Mouse (Mus musculus) spleen, adult 2 months (tissue): ENCODE data around the gene Cep104. TPM values are rescaled to one million over a fixed set of nuclear protein-coding genes. Genes with fewer than 3 reads are reported as not detected.

Source experiments
- DNase-seq, 2 experiments: peaks; one replicate each; pipeline versions ENCODE4 v3.0.0 to v3.0.0-alpha.2; 2012 to 2021; ENCODE audit warnings: low spot score in 2 of 2, low read depth in 1 of 2
- H3K27ac ChIP-seq: fragments of 200-500 bp; 2 replicates; pipeline ENCODE4 v1.5.1; 2012; ENCODE audit warnings: low read length, inconsistent platforms; ENCODE audit not compliant: insufficient read depth
- H3K27me3 ChIP-seq: fragments of 200-500 bp; 2 replicates; pipeline ENCODE4 v1.6.1; 2012; ENCODE audit warnings: mild to moderate bottlenecking, moderate library complexity, low read length, inconsistent platforms; ENCODE audit not compliant: control insufficient read depth, insufficient read depth
- H3K36me3 ChIP-seq: fragments of 200-500 bp; 2 replicates; pipeline ENCODE4 v1.6.1; 2012; ENCODE audit warnings: mild to moderate bottlenecking, low read length, inconsistent platforms; ENCODE audit not compliant: control insufficient read depth, insufficient read depth
- H3K4me1 ChIP-seq: fragments of 200-500 bp; 2 replicates; pipeline ENCODE4 v1.6.1; 2011; ENCODE audit warnings: inconsistent platforms; ENCODE audit not compliant: control insufficient read depth, insufficient read depth, insufficient read length
- H3K4me3 ChIP-seq: fragments of 200-500 bp; 2 replicates; pipeline ENCODE4 v1.5.1; 2011; ENCODE audit warnings: mild to moderate bottlenecking, inconsistent platforms; ENCODE audit not compliant: insufficient read depth, insufficient read length; ENCODE audit errors: extremely low read depth
- CTCF ChIP-seq: fragments of 200-500 bp; IDR thresholded peaks from 2 replicates; pipeline ENCODE4 v1.5.1; 2011; ENCODE audit warnings: mild to moderate bottlenecking, inconsistent platforms; ENCODE audit not compliant: insufficient read depth, insufficient read length, insufficient replicate concordance; ENCODE audit errors: extremely low read depth
- POLR2A ChIP-seq: fragments of 200-500 bp; IDR thresholded peaks from 2 replicates; pipeline ENCODE4 v1.6.1; 2011; ENCODE audit warnings: low read depth, low read length, inconsistent platforms
- whole genome bisulfite sequencing: fragments of 180-500 bp; shearing (Covaris S2); methylation state at CpG from one replicate; pipeline ENCODE4 v1.1.7; 2018; 5-methylcytosine and 5-hydroxymethylcytosine counted together
- polyA plus RNA-seq: library from polyadenylated mRNA; depleted of rRNA; stranded (reverse); fragments of >200 nt; gene quantifications from 2 replicates; pipeline ENCODE4 v1.2.3, GENCODE M21; 2012

Cep104 gene
- polyA plus RNA-seq, 1 experiment, result 8.6 TPM

GRCm38 (mm10) chr4:154037123-154037522 is 62.1 kb downstream of the Cep104 start:
- Histone ChIP-seq H3K4me1 (no peaks in the 10 kb centered on the region), H3K36me3 (no peaks in the 10 kb centered on the region), H3K27me3 (no peaks in the 10 kb centered on the region), H3K27ac (no peak overlapping the region), H3K4me3 (no peak overlapping the region)
- no peak for TF ChIP-seq CTCF
- WGBS, result 54% methylated on average over 3 of the region's 3 CpGs
- DNase-seq, result no peak

GRCm38 (mm10) chr4:154042577-154042976 is 67.6 kb downstream of the Cep104 start, which contains the start of gene Ccdc27:
Ccdc27 (minus strand) TSS chr4:154042677.
- Histone ChIP-seq H3K27me3 (no peaks in the 10 kb centered on the region), H3K27ac (no peak within 1 kb of the TSS), H3K4me3 (no peak within 1 kb of the TSS), H3K36me3 (no peaks in the 10 kb centered on the region), H3K4me1 (no peaks in the 10 kb centered on the region)
- 86% methylated on average over 9 of the region's 9 CpGs for WGBS
- TF ChIP-seq POLR2A (no peak), CTCF (no peak)
- no peak for DNase-seq

GRCm38 (mm10) chr4:154045837-154046236 is 70.8 kb downstream of the Cep104 start:
- Histone ChIP-seq H3K4me1 (no peaks in the 10 kb centered on the region), H3K27me3 (no peaks in the 10 kb centered on the region), H3K36me3 (no peaks in the 10 kb centered on the region), H3K4me3 (no peak overlapping the region), H3K27ac (no peak overlapping the region)
- WGBS, result 66% methylated on average over 5 of the region's 5 CpGs
- TF ChIP-seq POLR2A, result no peak
- TF ChIP-seq CTCF, result no peak
- no peak for DNase-seq

GRCm38 (mm10) chr4:154051401-154051800 is 76.4 kb downstream of the Cep104 start:
- Histone ChIP-seq H3K4me1 (no peaks in the 10 kb centered on the region), H3K27ac (no peak overlapping the region), H3K36me3 (no peaks in the 10 kb centered on the region), H3K27me3 (no peaks in the 10 kb centered on the region), H3K4me3 (no peak overlapping the region)
- TF ChIP-seq CTCF (no peak), POLR2A (no peak)
- 87% methylated on average over 3 of the region's 3 CpGs for WGBS
- no peak for DNase-seq

- Histone ChIP-seq H3K27ac (no peak overlapping the region), H3K4me1 (no peaks in the 10 kb centered on the region), H3K27me3 (no peaks in the 10 kb centered on the region), H3K36me3 (no peaks in the 10 kb centered on the region), H3K4me3 (no peak overlapping the region)
- no peak for TF ChIP-seq POLR2A
- no peak for TF ChIP-seq CTCF
- 48% methylated on average over 4 of the region's 4 CpGs for WGBS
- no peak for DNase-seq
Measured at GRCm38 (mm10) chr4:154053065-154053464, 78.1 kb downstream of the Cep104 start.

GRCm38 (mm10) chr4:154055482-154055881 is 80.5 kb downstream of the Cep104 start:
- H3K4me1 ChIP-seq, result no peaks in the 10 kb centered on the region
- no peak for TF ChIP-seq CTCF
- TF ChIP-seq POLR2A, result no peak
- no peaks in the 10 kb centered on the region for H3K36me3 ChIP-seq
- no peaks in the 10 kb centered on the region for H3K27me3 ChIP-seq
- WGBS, result 93% methylated on average over 7 of the region's 7 CpGs
- no peak overlapping the region for H3K4me3 ChIP-seq
- DNase-seq, result no peak
- H3K27ac ChIP-seq, result no peak overlapping the region

GRCm38 (mm10) chr4:154056046-154056445 is 81.1 kb downstream of the Cep104 start:
- WGBS, result 79% methylated on average over 2 of the region's 2 CpGs
- TF ChIP-seq CTCF, result no peak
- Histone ChIP-seq H3K27ac (no peak overlapping the region), H3K27me3 (no peaks in the 10 kb centered on the region), H3K4me3 (no peak overlapping the region), H3K36me3 (no peaks in the 10 kb centered on the region), H3K4me1 (no peaks in the 10 kb centered on the region)
- no peak for DNase-seq
